Mouse (Mus musculus) retina, postnatal 1 day (tissue): ENCODE data around the gene Rybp.
A peak's percentile ranks its signal among the peaks of the same experiment; 100 is the strongest.

Experiments used
- DNase-seq: peaks from one replicate; pipeline ENCODE4 v3.0.0-alpha.2; 2012

Rybp gene

DNA sequence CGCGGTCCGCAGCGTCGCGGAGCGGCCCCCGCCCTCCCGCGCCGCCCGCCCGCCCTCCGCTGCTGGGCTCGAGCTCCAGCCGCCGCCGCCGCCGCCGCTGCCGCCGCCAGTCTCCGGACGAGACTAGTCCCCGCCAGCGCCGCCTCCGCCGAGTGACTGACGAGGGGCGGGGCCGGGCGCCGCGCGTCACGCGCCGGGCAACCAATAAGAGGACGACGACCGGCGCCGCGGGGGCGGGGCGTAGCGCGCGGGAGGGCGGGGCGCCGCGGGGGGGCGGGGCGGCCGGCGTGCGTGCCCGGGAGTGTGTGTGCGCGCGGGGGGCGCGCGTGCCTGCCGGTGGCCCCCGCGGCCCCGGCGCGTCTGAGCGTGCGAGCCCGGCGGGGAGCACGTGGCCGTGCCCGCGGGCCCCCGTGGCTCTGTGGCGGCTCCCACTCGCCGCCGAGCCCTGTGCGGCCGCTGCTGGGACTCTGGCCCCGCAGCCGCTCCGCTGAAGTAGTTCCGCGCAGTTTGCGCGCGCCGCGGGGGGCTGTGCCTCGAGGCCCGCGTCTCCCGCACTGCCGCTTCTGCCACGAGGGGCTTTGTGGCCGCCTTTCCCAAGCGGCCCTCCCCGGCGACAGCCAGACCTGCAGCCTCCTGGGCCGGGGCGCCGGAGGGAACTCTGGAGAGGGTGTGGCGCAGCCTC, at the start of gene Rybp:
Gene Rybp, minus strand, starts transcription at position 152 of the 682 bp plus-strand sequence.
- DNase-seq = peak; percentile 96

GRCm38 (mm10) chr6:100336591-100337148, 49.4 kb upstream of the Rybp start:
- peak; percentile 22 for DNase-seq

DNA sequence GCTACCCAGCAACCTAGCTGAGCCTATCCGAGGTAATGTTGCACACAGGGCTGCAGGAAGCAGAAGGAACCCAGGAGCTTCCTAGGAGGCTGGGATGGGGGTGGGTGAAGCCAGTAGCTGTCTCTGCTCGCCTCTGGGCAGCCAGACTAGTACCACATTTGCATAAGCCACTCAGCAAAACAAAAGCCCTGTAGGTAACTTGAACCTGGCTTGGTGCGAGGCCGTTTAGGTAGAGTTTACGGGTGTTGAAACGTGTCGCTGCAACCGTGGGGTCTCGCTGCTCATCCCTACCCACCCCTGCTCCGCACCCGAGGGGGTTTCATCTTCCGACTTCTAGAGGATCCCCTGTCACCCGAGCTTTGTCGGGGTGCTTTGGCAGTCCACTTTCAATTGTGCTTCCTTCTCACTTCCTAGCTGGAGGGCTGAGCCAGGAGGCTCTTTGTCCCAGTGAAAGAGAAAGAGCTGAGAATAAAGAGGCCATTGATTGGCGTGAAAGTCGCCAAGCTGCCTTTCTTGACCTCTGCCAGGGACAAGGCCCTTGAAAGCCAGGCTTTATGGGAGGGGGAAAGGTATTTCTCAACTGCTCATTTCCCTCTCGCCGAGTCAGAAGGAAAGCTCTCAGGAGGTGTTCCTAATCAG, 48.3 kb upstream of the Rybp start:
- peak; percentile 48 for DNase-seq

GRCm38 (mm10) chr6:100333745-100334144, 46.5 kb upstream of the Rybp start:
- no peak for DNase-seq

GRCm38 (mm10) chr6:100332479-100332878, 45.2 kb upstream of the Rybp start:
- no peak for DNase-seq

DNA sequence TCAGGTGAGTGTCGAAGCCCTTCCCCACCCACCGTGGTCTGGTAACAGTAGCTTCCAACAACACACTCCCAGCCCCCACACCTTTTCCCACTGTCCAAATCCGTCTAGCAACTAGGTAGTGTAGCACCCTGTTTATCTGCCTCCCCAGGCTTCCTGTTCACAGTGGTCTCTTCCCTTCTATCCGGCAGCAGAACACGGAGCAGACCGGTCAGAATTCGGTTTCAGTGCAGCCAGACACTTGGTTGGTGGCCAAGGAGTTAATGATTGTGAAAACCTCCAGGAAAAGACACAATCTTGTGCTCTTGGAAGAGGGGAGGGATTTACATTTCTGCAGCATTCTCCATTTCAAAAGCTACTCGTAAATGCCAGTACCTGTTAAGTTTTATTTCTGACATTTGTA, 44.3 kb upstream of the Rybp start:
- DNase-seq = no peak

- DNase-seq = no peak
Measured at GRCm38 (mm10) chr6:100331055-100331454, 43.8 kb upstream of the Rybp start.

DNA sequence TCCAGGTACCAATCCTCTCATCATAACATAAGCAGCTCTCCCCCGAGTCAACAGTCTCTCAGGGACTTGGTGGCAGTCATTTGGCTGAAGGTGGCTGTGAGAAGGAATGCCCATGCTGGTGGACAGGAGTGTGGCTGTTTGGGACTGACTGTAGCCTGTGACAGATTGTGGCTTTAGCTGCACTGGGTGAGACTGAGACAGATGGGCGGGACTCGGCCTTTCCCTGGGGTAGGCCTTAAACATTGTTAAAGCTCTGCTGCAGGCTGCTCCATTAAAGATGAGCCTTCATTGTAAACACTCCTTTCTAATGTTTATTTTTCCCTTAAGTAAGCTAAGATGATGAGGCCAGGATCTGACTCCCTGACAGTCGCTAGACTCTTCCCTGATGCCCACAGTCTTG, 42.3 kb upstream of the Rybp start:
- DNase-seq = no peak

GRCm38 (mm10) chr6:100327050-100327449, 39.8 kb upstream of the Rybp start:
- no peak for DNase-seq

DNA sequence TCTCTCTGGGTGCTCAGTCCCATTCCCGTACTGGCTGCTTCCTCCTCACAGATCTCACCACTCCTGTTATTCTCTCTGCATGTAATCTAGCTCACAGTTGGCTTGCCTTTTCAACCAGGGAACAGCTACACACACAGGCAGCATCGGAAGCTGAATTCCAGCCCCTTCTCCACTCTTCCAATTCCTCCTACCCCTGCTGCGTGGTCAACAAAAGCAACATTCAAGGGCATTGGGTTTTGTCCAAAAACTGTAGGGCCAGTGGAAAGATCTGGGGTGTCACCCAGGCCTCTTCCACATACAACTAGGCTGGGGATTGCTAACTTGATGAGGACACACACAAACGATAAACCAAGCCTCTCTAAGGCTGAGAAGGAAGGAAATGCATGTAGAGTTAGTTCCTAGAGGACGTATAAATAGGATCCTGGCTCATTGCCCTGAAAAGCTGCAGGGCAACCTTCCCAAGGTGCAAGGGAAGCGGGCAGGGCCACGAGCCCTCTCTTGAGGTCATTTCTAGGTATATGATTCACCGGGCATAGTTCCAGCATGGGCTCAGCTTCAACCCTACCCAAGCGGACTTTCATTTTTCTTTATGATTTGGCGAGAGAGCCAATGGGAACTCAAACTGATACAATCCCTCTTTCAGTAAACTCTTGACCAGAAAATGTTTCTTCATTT, 36.6 kb upstream of the Rybp start:
- DNase-seq = no peak

DNA sequence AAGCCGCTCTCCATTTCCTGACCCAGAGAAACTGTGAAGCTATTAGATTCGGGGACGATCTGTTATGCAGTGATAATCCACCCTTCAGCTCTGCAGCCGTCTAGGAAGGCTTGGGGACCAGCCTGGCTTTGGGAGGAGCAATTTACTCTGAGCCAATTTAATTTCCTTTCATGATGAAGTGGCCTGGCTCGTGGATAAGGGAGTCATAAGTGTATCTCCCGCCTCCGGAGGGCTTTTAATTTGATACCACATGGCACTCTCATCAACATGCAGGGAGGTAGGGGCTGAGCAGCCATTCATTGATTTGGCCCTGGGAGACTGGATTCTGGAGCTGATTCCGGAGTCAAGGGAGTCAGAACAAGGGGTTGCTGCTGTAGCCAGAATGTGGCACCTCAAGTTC, 35.3 kb upstream of the Rybp start:
- peak; percentile 11 for DNase-seq

DNA sequence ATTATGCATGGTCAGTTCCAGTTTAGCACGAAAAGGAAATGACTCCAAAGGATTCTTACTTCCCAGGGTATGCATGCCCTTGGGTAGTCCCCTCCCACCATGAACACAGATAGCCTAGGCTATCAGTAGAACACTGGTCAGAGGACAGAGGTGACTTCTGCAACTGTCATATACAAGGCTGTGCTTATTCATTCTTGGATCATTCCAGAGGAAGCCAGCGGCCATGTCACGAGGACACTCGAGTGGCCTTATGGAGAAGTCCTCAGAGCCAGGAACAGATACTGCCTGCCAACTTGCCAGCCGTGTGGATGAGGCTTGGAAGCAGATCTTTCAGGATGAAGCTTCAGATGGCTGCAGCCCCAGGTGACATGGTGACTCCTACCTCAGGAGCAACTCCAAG, 34.9 kb upstream of the Rybp start:
- DNase-seq = no peak

DNA sequence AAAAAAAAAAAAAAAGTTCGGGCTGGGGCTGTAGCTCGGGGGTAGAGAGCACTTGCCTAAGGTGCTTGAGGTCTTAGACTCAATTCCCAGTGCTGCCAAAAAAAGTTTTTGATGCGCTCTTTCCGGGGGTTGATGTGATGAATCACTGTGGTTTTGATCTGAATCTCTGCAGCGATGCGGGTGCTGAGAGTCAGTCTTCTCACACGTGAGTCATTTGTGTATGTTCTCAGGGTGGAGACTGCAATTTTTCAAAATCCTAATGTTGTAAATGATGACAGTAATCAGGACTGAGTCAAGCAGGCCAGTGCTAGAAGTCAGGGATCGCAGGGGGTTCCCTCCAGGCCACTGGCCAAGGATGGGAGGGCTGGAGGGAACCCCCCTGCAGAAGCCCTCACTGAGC, 26.9 kb upstream of the Rybp start:
- DNase-seq = no peak

DNA sequence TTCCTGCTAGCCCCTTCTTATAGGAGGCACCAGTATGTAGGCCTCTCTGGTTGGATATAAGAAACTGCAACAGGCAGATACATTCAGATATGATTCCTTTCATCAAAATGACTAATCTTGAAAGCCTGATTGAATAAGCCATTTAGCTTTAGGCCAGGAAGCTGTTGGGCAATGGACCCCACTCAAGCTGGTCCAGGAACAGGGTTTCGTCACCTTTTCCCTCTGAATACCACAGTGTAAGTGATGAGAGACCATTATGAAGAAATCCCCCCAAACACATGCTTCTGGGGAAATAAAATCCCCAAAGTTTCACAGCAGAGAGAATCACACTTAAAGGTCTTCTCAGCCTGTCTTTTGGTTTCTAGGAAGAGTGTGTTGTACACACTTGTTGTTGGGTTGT, 23.9 kb upstream of the Rybp start:
- no peak for DNase-seq

GRCm38 (mm10) chr6:100304831-100305230, 17.5 kb upstream of the Rybp start:
- DNase-seq = peak; percentile 17

- DNase-seq = peak; percentile 16
Measured at GRCm38 (mm10) chr6:100301410-100302108, 14.3 kb upstream of the Rybp start.

DNA sequence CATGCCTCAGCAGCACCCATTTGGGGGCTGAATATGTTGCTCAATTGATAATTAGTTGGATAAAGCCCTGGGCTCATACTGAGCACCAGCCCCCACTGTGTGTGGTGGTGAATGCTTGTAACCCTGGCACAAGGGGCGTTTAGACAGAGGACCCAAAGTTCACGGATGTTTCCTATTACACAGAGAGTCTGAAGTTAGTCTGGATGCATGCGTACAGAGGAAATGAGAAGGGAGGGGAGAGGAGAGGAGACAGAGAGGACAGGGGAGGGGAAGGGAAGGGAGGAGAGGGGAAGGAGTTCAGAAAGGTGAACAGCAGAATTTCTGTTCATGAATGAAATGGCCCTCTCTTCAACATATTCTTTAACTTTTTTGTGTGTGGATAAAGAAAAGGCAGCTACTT, 13.5 kb upstream of the Rybp start:
- DNase-seq = no peak

DNA sequence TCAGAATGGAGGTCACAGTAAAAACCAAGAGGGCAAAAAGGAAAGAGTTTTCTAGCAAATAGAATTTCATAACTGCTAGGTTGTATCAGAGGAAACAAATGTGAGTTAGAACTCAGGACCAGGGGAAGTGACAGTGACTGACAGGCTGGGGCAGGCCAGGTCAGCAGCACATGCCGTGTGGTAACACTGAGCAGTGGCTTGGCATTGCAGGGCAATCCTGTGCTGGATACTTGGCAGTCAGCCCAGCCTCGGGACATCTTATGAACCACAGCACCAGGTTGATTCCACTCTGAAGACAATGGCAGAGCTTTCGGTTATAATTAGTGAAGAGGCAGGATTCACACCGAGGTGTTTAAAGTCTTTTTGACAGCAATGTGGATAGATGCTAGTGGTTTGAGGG, 11.7 kb upstream of the Rybp start:
- DNase-seq = peak; percentile 65

DNA sequence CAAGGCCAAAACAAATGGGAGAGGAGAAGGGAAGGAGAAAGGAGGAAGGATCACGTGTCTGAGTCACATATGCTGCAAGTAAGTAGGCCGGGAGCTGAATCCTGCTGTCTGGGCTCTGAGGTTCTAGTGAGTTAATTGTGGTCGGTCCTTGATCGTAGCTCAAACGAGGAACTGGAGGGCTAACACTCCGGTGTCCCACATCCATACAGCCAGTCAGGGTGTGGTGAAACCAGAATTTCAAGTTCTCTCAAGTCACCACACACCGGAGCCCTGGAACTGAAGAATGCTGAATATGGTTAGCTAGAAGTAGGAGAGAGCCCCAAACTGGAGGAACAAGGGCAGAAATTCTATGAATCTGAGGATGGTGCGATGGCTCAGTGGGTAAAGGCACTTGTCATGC, 10.3 kb upstream of the Rybp start:
- no peak for DNase-seq

GRCm38 (mm10) chr6:100292411-100292810, 5.1 kb upstream of the Rybp start:
- no peak for DNase-seq

- DNase-seq = no peak
Measured at GRCm38 (mm10) chr6:100289058-100289457, 1.8 kb upstream of the Rybp start.

GRCm38 (mm10) chr6:100288730-100289035, 1.4 kb upstream of the Rybp start:
- DNase-seq = peak; percentile 26

- DNase-seq = no peak
Measured at GRCm38 (mm10) chr6:100288016-100288729, 888 bp upstream of the Rybp start.
